ENCODE assay signal across 22 mouse cellular contexts in genomic region chr8:117852521-117852920, GRCm38 (mm10).
"Had no signal": no experiment of that assay in that cellular context is flagged by ENCODE, and none has a peak within 500 bp of the region (broad histone marks: within the 10 kb centered on the region; RNA-seq: fewer than 3 reads in every experiment).

No protein-coding gene starts in this region.

- H3K4me1 ChIP-seq: lung, embryonic 15.5 days; midbrain, embryonic 10.5 days; midbrain, embryonic 12.5 days; neural tube, embryonic 13.5 days; neural tube, embryonic 15.5 days; stomach, embryonic 15.5 days had no signal

- DNase-seq: liver, postnatal 0 days; lung, adult 2 months; lung, postnatal 14 days; lung, postnatal 36 days; midbrain, embryonic 14.5 days; retina, postnatal 1 day; right cerebral cortex, adult 18-20 months; right cerebral cortex, postnatal 14 days; thymus, adult 2 months; thymus, postnatal 25 days; thymus, postnatal 4 days had no signal

- H3K9ac ChIP-seq: liver, postnatal 0 days; lung, embryonic 15.5 days; midbrain, embryonic 12.5 days; neural tube, embryonic 13.5 days; neural tube, embryonic 15.5 days; stomach, embryonic 15.5 days had no signal

- H3K9me3 ChIP-seq: lung, embryonic 15.5 days; midbrain, embryonic 10.5 days; midbrain, embryonic 12.5 days; neural tube, embryonic 13.5 days; neural tube, embryonic 15.5 days; stomach, embryonic 15.5 days had no signal

- H3K4me3 ChIP-seq: lung, embryonic 15.5 days; midbrain, embryonic 10.5 days; midbrain, embryonic 12.5 days; myocyte; neural tube, embryonic 13.5 days; neural tube, embryonic 15.5 days; stomach, embryonic 15.5 days had no signal

- H3K27ac ChIP-seq: lung, embryonic 15.5 days; macrophage; midbrain, embryonic 10.5 days; midbrain, embryonic 12.5 days; neural tube, embryonic 13.5 days; neural tube, embryonic 15.5 days; stomach, embryonic 15.5 days; stomach, postnatal 0 days had no signal

- H3K27me3 ChIP-seq: lung, embryonic 15.5 days; midbrain, embryonic 12.5 days; neural tube, embryonic 13.5 days; neural tube, embryonic 15.5 days; stomach, embryonic 15.5 days had no signal

- H3K4me2 ChIP-seq: lung, embryonic 15.5 days; midbrain, embryonic 12.5 days; neural tube, embryonic 13.5 days; neural tube, embryonic 15.5 days; stomach, embryonic 15.5 days had no signal

- H3K36me3 ChIP-seq: lung, embryonic 15.5 days; midbrain, embryonic 10.5 days; midbrain, embryonic 12.5 days; neural tube, embryonic 13.5 days; neural tube, embryonic 15.5 days; stomach, embryonic 15.5 days had no signal

- ATAC-seq: liver, postnatal 0 days; lung, postnatal 0 days; midbrain, embryonic 16.5 days had no signal
